In the genomic region with DNA sequence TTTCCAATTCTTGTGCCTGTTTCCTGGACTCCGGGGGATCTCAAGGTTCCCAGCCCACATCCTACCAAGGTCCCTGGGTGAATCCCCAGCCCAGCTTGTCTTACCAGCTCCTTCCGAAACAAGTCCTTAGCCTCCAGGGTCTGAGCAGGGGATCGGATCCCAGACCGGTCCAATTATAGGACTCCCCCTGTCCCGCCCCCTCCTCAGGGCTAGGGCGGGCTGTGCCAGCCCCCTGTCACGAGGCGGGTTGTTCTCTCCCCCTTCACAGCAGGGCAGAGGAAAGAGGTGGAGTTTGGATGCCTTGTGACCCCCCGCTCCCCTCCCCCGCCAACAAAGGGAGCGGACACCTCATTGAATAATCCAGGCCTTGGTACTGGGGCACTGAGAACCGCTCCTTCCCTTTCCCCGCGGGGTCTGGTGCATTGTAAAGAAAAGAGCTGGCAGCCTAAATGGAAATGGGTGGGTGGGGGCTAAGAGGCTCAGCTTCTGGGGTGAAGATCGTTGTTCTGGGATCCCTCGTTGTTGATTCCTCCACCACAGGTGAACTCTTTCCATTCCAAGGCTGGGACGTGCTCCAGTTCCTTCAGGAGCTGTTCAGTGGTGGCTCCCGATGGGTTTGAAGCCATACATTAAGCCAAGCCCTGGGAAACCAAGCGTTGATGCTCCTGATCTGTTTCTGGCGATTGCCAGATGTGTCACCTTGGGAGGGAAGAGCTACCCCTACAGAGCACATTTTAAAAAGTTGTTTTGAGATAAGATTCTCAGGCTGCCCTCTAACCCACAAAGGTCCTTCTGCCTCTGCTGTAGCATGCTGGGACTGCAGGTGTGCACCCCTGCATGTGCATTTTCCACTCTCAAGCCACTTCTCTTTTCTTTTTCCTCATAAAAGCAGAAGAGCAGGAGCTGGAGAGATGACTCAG, we compare ENCODE assay signal across 8 mouse cellular contexts. TPM values are rescaled to one million over a fixed set of nuclear protein-coding genes. Genes with fewer than 3 reads are reported as not detected.
DNase-seq lines count a peak whose midpoint lies in the region; ATAC-seq lines count a peak whose summit lies in the region.

A gene (minus strand): TSS at position 282 of the 920 bp plus-strand sequence.

- WGBS in forebrain, embryonic 13.5 days, result 2% methylated on average over 20 of the region's 20 CpGs
- WGBS in heart, embryonic 16.5 days, result 2% methylated on average over 20 of the region's 20 CpGs
- 3% methylated on average over 20 of the region's 20 CpGs for WGBS in liver, embryonic 12.5 days (ENCODE audit: insufficient replicate concordance)

- H3K36me3 ChIP-seq in forebrain, embryonic 13.5 days (ENCODE audit: poor library complexity, severe bottlenecking), result peaks cover 37% of the 10 kb centered on the region
- peaks cover 14% of the 10 kb centered on the region for H3K36me3 ChIP-seq in heart, embryonic 16.5 days (ENCODE audit: control insufficient read depth, insufficient read depth)
- H3K36me3 ChIP-seq in liver, embryonic 12.5 days, result peaks cover 54% of the 10 kb centered on the region

- peaks cover 22% of the 10 kb centered on the region for H3K4me1 ChIP-seq in forebrain, embryonic 13.5 days
- peaks cover 36% of the 10 kb centered on the region for H3K4me1 ChIP-seq in heart, embryonic 16.5 days (ENCODE audit: control insufficient read depth, insufficient read depth, low read length)
- peaks cover 91% of the 10 kb centered on the region for H3K4me1 ChIP-seq in liver, embryonic 12.5 days

- ATAC-seq in forebrain, embryonic 13.5 days, result peak; percentile 65
- ATAC-seq in heart, embryonic 16.5 days (replicated peaks; ENCODE audit: extremely low read depth, insufficient read depth, low FRiP score), result peak; percentile 68
- peak; percentile 52 for ATAC-seq in liver, embryonic 12.5 days
- ATAC-seq in monocyte, adult 5-6 weeks (replicated peaks; ENCODE audit: insufficient number of reproducible peaks, low FRiP score, low TSS enrichment, poor library complexity, severe bottlenecking), result peak; percentile 32

- H3K9me3 ChIP-seq in forebrain, embryonic 13.5 days (replicated peaks), result 0 out of 2 replicates have a peak, but pooled peaks cover 3% of the 10 kb centered on the region
- no peaks in the 10 kb centered on the region for H3K9me3 ChIP-seq in heart, embryonic 16.5 days (replicated peaks; ENCODE audit: control insufficient read depth, low read length)
- no peaks in the 10 kb centered on the region for H3K9me3 ChIP-seq in liver, embryonic 12.5 days (replicated peaks)

- peak; percentile 48 for DNase-seq in urinary bladder, postnatal 14 days (ENCODE audit: low spot score)
- no peak for DNase-seq in urinary bladder, postnatal 10 days (ENCODE audit: low spot score)
- DNase-seq in kidney, postnatal 14 days, result peak; percentile 79
- DNase-seq in thymus, adult 18-20 months, result peak; percentile 22 to 37

- H3K27me3 ChIP-seq in forebrain, embryonic 13.5 days, result 0 out of 2 replicates have a peak, but pooled peaks cover 3% of the 10 kb centered on the region
- H3K27me3 ChIP-seq in heart, embryonic 16.5 days (ENCODE audit: control insufficient read depth, insufficient read depth, low read length), result no peaks in the 10 kb centered on the region
- 0 out of 2 replicates have a peak, but pooled peaks cover 11% of the 10 kb centered on the region for H3K27me3 ChIP-seq in liver, embryonic 12.5 days (replicated peaks)

- H3K4me3 ChIP-seq in forebrain, embryonic 13.5 days, result peak within 1 kb of the TSS; percentile 34
- H3K4me3 ChIP-seq in heart, embryonic 16.5 days (ENCODE audit: low read length), result peak within 1 kb of the TSS; percentile 60
- peak within 1 kb of the TSS; percentile 53 for H3K4me3 ChIP-seq in liver, embryonic 12.5 days

- H3K9ac ChIP-seq in forebrain, embryonic 13.5 days, result peak within 1 kb of the TSS; percentile 56
- peak within 1 kb of the TSS; percentile 71 for H3K9ac ChIP-seq in heart, embryonic 16.5 days (ENCODE audit: low read length)
- peak within 1 kb of the TSS; percentile 65 for H3K9ac ChIP-seq in liver, embryonic 12.5 days

- H3K27ac ChIP-seq in forebrain, embryonic 13.5 days, result no peak within 1 kb of the TSS
- peak within 1 kb of the TSS; percentile 84 for H3K27ac ChIP-seq in heart, embryonic 16.5 days (ENCODE audit: low read length)
- peak within 1 kb of the TSS; percentile 89 for H3K27ac ChIP-seq in liver, embryonic 12.5 days

- peak within 1 kb of the TSS; percentile 55 for H3K4me2 ChIP-seq in forebrain, embryonic 13.5 days
- H3K4me2 ChIP-seq in heart, embryonic 16.5 days (ENCODE audit: low read depth, low read length), result peak within 1 kb of the TSS; percentile 81
- peak within 1 kb of the TSS; percentile 66 for H3K4me2 ChIP-seq in liver, embryonic 12.5 days

RNA-seq across cellular contexts. Expression of the gene that starts here (rescaled TPM):
- 118 and 125 TPM in 2 replicates for polyA plus RNA-seq in forebrain, embryonic 13.5 days (2015; fragmentation: Nextera tagmentation; extraction: Ambion mirVana)
- polyA plus RNA-seq in heart, embryonic 16.5 days (2015; fragmentation: Nextera tagmentation; extraction: Ambion mirVana), result 588 and 662 TPM in 2 replicates
- 1,254 and 1,289 TPM in 2 replicates for polyA plus RNA-seq in liver, embryonic 12.5 days (2016; fragmentation: Nextera tagmentation; extraction: Ambion mirVana)
- 4,026 to 6,646 TPM (median 6,582 TPM) in 3 replicates for total RNA-seq in monocyte, adult 5-6 weeks (2017)
